Mouse (Mus musculus): ENCODE results near the gene Nhp2. TPM values are rescaled to one million over a fixed set of nuclear protein-coding genes. Genes with fewer than 3 reads are reported as not detected.

The Nhp2 gene
- total and polyA plus RNA-seq, 3 experiments: 649 to 6,489 (median 739) TPM

DNA sequence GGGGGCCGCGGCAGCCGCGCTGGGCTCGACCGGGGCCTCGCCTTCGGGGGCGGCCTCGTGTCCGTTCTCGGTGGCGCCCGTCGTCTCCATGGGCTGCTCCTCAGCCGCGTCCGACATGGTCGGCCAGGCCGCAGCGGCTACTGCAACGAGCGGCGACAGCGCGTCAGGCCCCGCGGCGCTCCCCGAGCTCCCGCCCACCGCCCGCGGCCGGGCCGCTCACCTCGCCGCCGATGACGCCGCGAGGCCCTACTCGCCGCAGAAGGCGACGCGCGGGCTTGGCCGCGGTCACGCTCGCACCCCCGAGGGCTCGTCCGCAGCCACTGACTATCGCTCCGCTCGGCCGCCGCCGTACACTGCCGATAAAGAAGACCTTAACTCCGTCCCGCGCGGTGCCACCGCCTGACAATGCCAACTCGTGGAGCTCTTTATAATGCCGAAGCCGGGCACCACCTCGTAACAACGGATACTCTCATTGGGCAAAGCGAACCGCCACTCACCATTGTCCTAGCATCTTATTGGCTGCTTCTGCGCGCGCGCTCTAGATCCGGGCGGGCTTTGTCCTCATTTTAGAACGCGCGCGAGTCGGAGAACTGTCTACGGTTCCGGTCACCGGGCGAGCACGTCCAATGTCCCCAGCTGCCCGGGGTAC, 13.0 kb upstream of the Nhp2 start, which contains the start of gene Hnrnpab (continued):
- TF ChIP-seq TAL1 (IDR thresholded peaks at IDR 0.05; ENCODE audit: low read length) (no peak), TBP (IDR thresholded peaks at IDR 0.05; ENCODE audit: low read depth, low read length) (peak; percentile 99), GABPA (IDR thresholded peaks at IDR 0.05; ENCODE audit: low read depth, low read length) (no peak), HCFC1 (IDR thresholded peaks at IDR 0.05; ENCODE audit: low read depth, low read length) (peak; percentile 90), SIN3A (IDR thresholded peaks at IDR 0.05; ENCODE audit: low read length) (peak; percentile 90), SMC3 (IDR thresholded peaks at IDR 0.05; ENCODE audit: low read depth, low read length) (0 out of 2 replicates have a peak, but pooled peaks have one; percentile 5), NRF1 (IDR thresholded peaks at IDR 0.05; ENCODE audit: insufficient read depth, low read depth, low read length, poor library complexity, severe bottlenecking) (peak; percentile 71), MXI1 (IDR thresholded peaks at IDR 0.05; ENCODE audit: low read depth, low read length) (peak; percentile 90), E2F4 (IDR thresholded peaks at IDR 0.05; ENCODE audit: borderline replicate concordance, low read depth, low read length) (peak; percentile 96)

- H3K4me1 ChIP-seq (ENCODE audit: control insufficient read depth in 1 of 2, insufficient read depth in 2 of 2, low read length in 2 of 2): peaks cover 5 to 36% of the 10 kb centered on the region in 2 experiments
- DNase-seq (ENCODE audit: low read depth, low spot score): no peak
- peak overlapping the region; percentile 86 for H3K9ac ChIP-seq (ENCODE audit: control insufficient read depth, low read depth, low read length, poor library complexity, severe bottlenecking)
- no peaks in the 10 kb centered on the region for H3K9me3 ChIP-seq (replicated peaks; ENCODE audit: insufficient read depth, low read length)
- TF ChIP-seq MYB (IDR thresholded peaks at IDR 0.05; ENCODE audit: low read depth, low read length): peak; percentile 43
- TF ChIP-seq ELF1 (IDR thresholded peaks at IDR 0.05; ENCODE audit: low read depth, low read length): no peak
- TF ChIP-seq CHD1 (IDR thresholded peaks at IDR 0.05; ENCODE audit: low read depth, low read length): peak; percentile 92; the same call in 1 of the 2 replicates
- no peak for TF ChIP-seq E2F4 (IDR thresholded peaks at IDR 0.05; ENCODE audit: borderline replicate concordance, low read depth, low read length)
- no peak for TF ChIP-seq GATA1 (IDR thresholded peaks at IDR 0.05; ENCODE audit: low read depth, low read length)
- TF ChIP-seq CTCF (IDR thresholded peaks at IDR 0.05 in 2 of 3, conservative IDR thresholded peaks at IDR 0.05 in 1 of 3; ENCODE audit: control insufficient read depth in 1 of 3, insufficient read depth in 1 of 3, low read depth in 2 of 3, low read length in 3 of 3, poor library complexity in 1 of 3, severe bottlenecking in 1 of 3): no peak
- TF ChIP-seq EP300 (IDR thresholded peaks at IDR 0.05; ENCODE audit: low read depth in 1 of 2, low read length in 2 of 2): no peak
- TF ChIP-seq ZKSCAN1 (IDR thresholded peaks at IDR 0.05; ENCODE audit: low read depth, low read length): no peak
- TF ChIP-seq POLR2AphosphoS2 (IDR thresholded peaks at IDR 0.05; ENCODE audit: low read length): no peak
- no peak for TF ChIP-seq GABPA (IDR thresholded peaks at IDR 0.05; ENCODE audit: low read depth, low read length)
- TF ChIP-seq TCF12 (IDR thresholded peaks at IDR 0.05; ENCODE audit: low read depth, low read length): no peak
- TF ChIP-seq HCFC1 (IDR thresholded peaks at IDR 0.05; ENCODE audit: low read depth, low read length): no peak
- TF ChIP-seq ZNF384 (IDR thresholded peaks at IDR 0.05; ENCODE audit: low read depth, low read length): no peak
- 0 out of 2 replicates have a peak, but pooled peaks have one; percentile 19 for TF ChIP-seq MXI1 (IDR thresholded peaks at IDR 0.05; ENCODE audit: low read depth, low read length)
- TF ChIP-seq RAD21 (IDR thresholded peaks at IDR 0.05; ENCODE audit: low read depth, low read length): no peak
- no peak for TF ChIP-seq POLR2A (IDR thresholded peaks at IDR 0.05; ENCODE audit: control insufficient read depth in 1 of 2, insufficient read depth in 1 of 2, low read depth in 1 of 2, low read length in 2 of 2, poor library complexity in 1 of 2)
- TF ChIP-seq POLR2AphosphoS5 (IDR thresholded peaks at IDR 0.05; ENCODE audit: borderline replicate concordance, low read depth, low read length): no peak
- no peak for TF ChIP-seq USF2 (IDR thresholded peaks at IDR 0.05; ENCODE audit: borderline replicate concordance in 1 of 2, insufficient read depth in 1 of 2, low read depth in 1 of 2, low read length in 2 of 2)
- no peak; the same call in 1 of the 2 replicates for TF ChIP-seq ZMIZ1 (IDR thresholded peaks at IDR 0.05; ENCODE audit: low read depth, low read length)
- no peak for TF ChIP-seq MAZ (IDR thresholded peaks at IDR 0.05; ENCODE audit: low read depth, low read length)
- no peak for TF ChIP-seq JUND (IDR thresholded peaks at IDR 0.05; ENCODE audit: low read depth, low read length)
- TF ChIP-seq NRF1 (IDR thresholded peaks at IDR 0.05; ENCODE audit: insufficient read depth, low read depth, low read length, poor library complexity, severe bottlenecking): no peak
- peak; percentile 49; the same call in 1 of the 2 replicates for TF ChIP-seq RCOR1 (IDR thresholded peaks at IDR 0.05; ENCODE audit: low read depth, low read length)
- TF ChIP-seq BHLHE40 (IDR thresholded peaks at IDR 0.05; ENCODE audit: borderline replicate concordance, low read depth, low read length): no peak
- no peak for TF ChIP-seq MEF2A (IDR thresholded peaks at IDR 0.05; ENCODE audit: extremely low read depth, insufficient replicate concordance, low read depth, low read length, poor library complexity, severe bottlenecking)
- no peak for TF ChIP-seq CHD2 (IDR thresholded peaks at IDR 0.05; ENCODE audit: low read length)
- peak; percentile 38; the same call in 1 of the 2 replicates for TF ChIP-seq ETS1 (IDR thresholded peaks at IDR 0.05; ENCODE audit: low read depth, low read length)
- no peak for TF ChIP-seq SIN3A (IDR thresholded peaks at IDR 0.05; ENCODE audit: low read length)
- no peak for TF ChIP-seq SMC3 (IDR thresholded peaks at IDR 0.05; ENCODE audit: low read depth, low read length)
- no peak for TF ChIP-seq TBP (IDR thresholded peaks at IDR 0.05; ENCODE audit: low read depth, low read length)
- peaks cover 27 to 54% of the 10 kb centered on the region in 2 experiments for H3K36me3 ChIP-seq (ENCODE audit: control insufficient read depth in 1 of 2, insufficient read depth in 2 of 2, low read length in 2 of 2)
- H3K27me3 ChIP-seq (ENCODE audit: control insufficient read depth in 1 of 2, insufficient read depth in 2 of 2, low read length in 2 of 2): no peaks in the 10 kb centered on the region
- H3K79me2 ChIP-seq (ENCODE audit: control insufficient read depth, insufficient read depth, low read length, poor library complexity): peaks cover 43% of the 10 kb centered on the region
- H3K27ac ChIP-seq (ENCODE audit: control insufficient read depth, low read depth, low read length): peak overlapping the region; percentile 70
- peak overlapping the region; percentile 56 to 68 for H3K4me3 ChIP-seq (ENCODE audit: control insufficient read depth in 1 of 2, insufficient read depth in 1 of 2, low read depth in 2 of 2, low read length in 2 of 2)
These were observed 12.3 kb upstream of the Nhp2 start for GRCm38 (mm10) chr11:51607096-51607738.

Data from MEL (cell line).